Mouse (Mus musculus) limb, embryonic 13.5 days (tissue): ENCODE data around the gene Slc37a1. TPM values are rescaled to one million over a fixed set of nuclear protein-coding genes. Genes with fewer than 3 reads are reported as not detected.

Source experiments
- polyA plus RNA-seq: library from polyadenylated mRNA; unstranded; fragments of >200 nt; fragmentation: Nextera tagmentation; extraction: Ambion mirVana; gene quantifications from 2 replicates; pipeline ENCODE4 v1.2.1, GENCODE M21; 2015

Slc37a1 gene
- polyA plus RNA-seq, 1 experiment from 2014 or later, result 1.3 TPM

Other genes starting within 250 kb of the Slc37a1 start
- gene Abcg1, start 229.1 kb upstream of the Slc37a1 start, polyA plus RNA-seq, result 9.0 and 9.2 TPM in 2 replicates
- gene Tff3, start 157.1 kb upstream of the Slc37a1 start, polyA plus RNA-seq, result 0.59 TPM in 1 of 2 replicates, not detected in the other
- not detected in 2 replicates for gene Tff2, start 142.5 kb upstream of the Slc37a1 start, polyA plus RNA-seq
- not detected in 2 replicates for gene Tff1, start 121.5 kb upstream of the Slc37a1 start, polyA plus RNA-seq
- not detected in 2 replicates for gene Tmprss3, start 87.8 kb upstream of the Slc37a1 start, polyA plus RNA-seq
- gene Ubash3a, start 78.9 kb upstream of the Slc37a1 start, polyA plus RNA-seq, result 0.36 and 0.50 TPM in 2 replicates
- gene Rsph1, start 9.4 kb upstream of the Slc37a1 start, polyA plus RNA-seq, result 0.48 and 0.59 TPM in 2 replicates
- gene Pde9a, start 99.4 kb downstream of the Slc37a1 start, polyA plus RNA-seq, result 32.2 and 32.5 TPM in 2 replicates
- gene Wdr4, start 233.2 kb downstream of the Slc37a1 start, polyA plus RNA-seq, result 38.3 and 41.4 TPM in 2 replicates
- 239 and 242 TPM in 2 replicates for gene Ndufv3, start 233.3 kb downstream of the Slc37a1 start, polyA plus RNA-seq